Mouse (Mus musculus) forebrain, embryonic 12.5 days (tissue): Measurements from ENCODE around the gene Ndufaf2. TPM values are rescaled to one million over a fixed set of nuclear protein-coding genes. Genes with fewer than 3 reads are reported as not detected.

Experiments used
- ATAC-seq: fragments of 200-750 bp; cut with Nextera tagmentation; 2 replicates; pipeline ENCODE4 v1.8.0; 2017; ENCODE audit warnings: moderate TSS enrichment; ENCODE audit not compliant: low FRiP score
- H3K27ac ChIP-seq: fragments of 300-500 bp; sonication (generic); 2 replicates; pipeline ENCODE4 v1.5.1; 2016; ENCODE audit warnings: mild to moderate bottlenecking
- H3K27me3 ChIP-seq: fragments of 300-500 bp; sonication (generic); 2 replicates; pipeline ENCODE4 v1.6.1; 2016; ENCODE audit warnings: mild to moderate bottlenecking
- H3K36me3 ChIP-seq: fragments of 300-500 bp; sonication (generic); replicated peaks from 2 replicates; pipeline ENCODE4 v1.6.1; 2016; ENCODE audit warnings: mild to moderate bottlenecking
- H3K4me1 ChIP-seq: fragments of 300-500 bp; sonication (generic); 2 replicates; pipeline ENCODE4 v1.6.1; 2016
- H3K4me2 ChIP-seq: fragments of 300-500 bp; sonication (generic); 2 replicates; pipeline ENCODE4 v1.6.1; 2016; ENCODE audit warnings: mild to moderate bottlenecking, moderate library complexity
- H3K4me3 ChIP-seq: fragments of 300-500 bp; sonication (generic); replicated peaks from 2 replicates; pipeline ENCODE4 v1.5.1; 2016; ENCODE audit warnings: mild to moderate bottlenecking
- H3K9ac ChIP-seq: fragments of 300-500 bp; sonication (generic); 2 replicates; pipeline ENCODE4 v1.6.1; 2016; ENCODE audit warnings: mild to moderate bottlenecking
- H3K9me3 ChIP-seq: fragments of 300-500 bp; sonication (generic); 2 replicates; pipeline ENCODE4 v1.6.1; 2016
- WGBS: fragments of 180-500 bp; shearing (Covaris S2); methylation state at CpG from one replicate; pipeline ENCODE4 v1.1.7; 2016; 5-methylcytosine and 5-hydroxymethylcytosine counted together
- polyA plus RNA-seq: library from polyadenylated mRNA; unstranded; fragments of >200 nt; fragmentation: Nextera tagmentation; extraction: Ambion mirVana; gene quantifications from 2 replicates; pipeline ENCODE4 v1.2.1, GENCODE M21; 2016

The Ndufaf2 gene
- polyA plus RNA-seq, result 96.1 and 99.3 TPM in 2 replicates

GRCm38 (mm10) chr13:108158465-108159240, at the start of gene Ndufaf2, which contains the start of gene Ercc8:
TSS of gene Ndufaf2 (minus strand) at chr13:108158623.
TSS of gene Ercc8 (plus strand) at chr13:108158731.
- Histone ChIP-seq H3K9ac (peak within 1 kb of the TSS; percentile 74), H3K4me2 (peak within 1 kb of the TSS; percentile 88), H3K27ac (peak within 1 kb of the TSS; percentile 53), H3K27me3 (no peaks in the 10 kb centered on the region), H3K9me3 (no peaks in the 10 kb centered on the region), H3K4me1 (peaks cover 15% of the 10 kb centered on the region), H3K36me3 (peaks cover 15% of the 10 kb centered on the region; the same call in 1 of the 2 replicates), H3K4me3 (peak within 1 kb of the TSS; percentile 87)
- WGBS, result under 1% methylated on average over 47 of the region's 47 CpGs
- ATAC-seq, result peak; percentile 99

GRCm38 (mm10) chr13:108208090-108208489, 49.7 kb upstream of the Ndufaf2 start:
- 73% methylated on average over 5 of the region's 5 CpGs for whole genome bisulfite sequencing
- ATAC-seq, result no peak
- Histone ChIP-seq H3K9me3 (no peaks in the 10 kb centered on the region), H3K4me2 (no peak overlapping the region), H3K27ac (no peak overlapping the region), H3K9ac (no peak overlapping the region), H3K4me1 (no peaks in the 10 kb centered on the region), H3K4me3 (no peak overlapping the region), H3K36me3 (no peaks in the 10 kb centered on the region), H3K27me3 (peaks cover 6% of the 10 kb centered on the region)

- Histone ChIP-seq H3K36me3 (no peaks in the 10 kb centered on the region), H3K9me3 (no peaks in the 10 kb centered on the region), H3K27me3 (peaks cover 2% of the 10 kb centered on the region; the same call in 1 of the 2 replicates), H3K27ac (no peak overlapping the region), H3K4me2 (no peak overlapping the region), H3K9ac (no peak overlapping the region), H3K4me3 (no peak overlapping the region), H3K4me1 (no peaks in the 10 kb centered on the region)
- no peak for ATAC-seq
- 84% methylated on average over 2 of the region's 2 CpGs for WGBS
These were observed 49.0 kb upstream of the Ndufaf2 start for GRCm38 (mm10) chr13:108207447-108207846.

DNA sequence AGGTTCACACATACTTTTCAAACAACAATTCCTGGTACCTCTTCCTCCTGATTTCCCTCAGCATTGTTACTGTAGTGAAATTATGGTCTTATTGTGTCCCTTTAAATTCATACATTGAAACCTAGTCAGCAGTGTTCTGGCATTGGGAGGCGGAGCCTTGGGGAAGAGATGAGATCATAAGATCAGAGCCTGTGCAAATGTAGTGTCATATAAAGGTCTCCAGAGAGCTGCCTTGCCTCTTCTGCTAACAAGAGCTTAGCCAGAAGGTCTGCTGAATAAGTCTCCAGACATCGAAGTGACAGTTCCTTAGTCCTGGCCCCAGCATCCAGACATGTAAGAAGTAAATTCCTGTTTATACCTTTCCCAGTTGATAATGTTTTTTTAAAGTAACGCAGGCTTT, 46.4 kb upstream of the Ndufaf2 start:
- H3K4me2 ChIP-seq, result no peak overlapping the region
- no peak for ATAC-seq
- H3K27me3 ChIP-seq, result no peaks in the 10 kb centered on the region
- WGBS, result 93% methylated on average over 3 of the region's 3 CpGs
- no peaks in the 10 kb centered on the region for H3K36me3 ChIP-seq
- no peaks in the 10 kb centered on the region for H3K9me3 ChIP-seq
- no peak overlapping the region for H3K9ac ChIP-seq
- H3K4me3 ChIP-seq, result no peak overlapping the region
- no peak overlapping the region for H3K27ac ChIP-seq
- no peaks in the 10 kb centered on the region for H3K4me1 ChIP-seq

GRCm38 (mm10) chr13:108195474-108195873, 37.1 kb upstream of the Ndufaf2 start:
- ATAC-seq, result no peak
- Histone ChIP-seq H3K36me3 (peaks cover 24% of the 10 kb centered on the region), H3K4me3 (no peak overlapping the region), H3K4me2 (no peak overlapping the region), H3K27ac (no peak overlapping the region), H3K4me1 (no peaks in the 10 kb centered on the region), H3K9me3 (no peaks in the 10 kb centered on the region), H3K27me3 (no peaks in the 10 kb centered on the region), H3K9ac (no peak overlapping the region)
- WGBS, result 95% methylated on average over 6 of the region's 6 CpGs

GRCm38 (mm10) chr13:108191074-108191720, 32.8 kb upstream of the Ndufaf2 start:
- WGBS, result 71% methylated on average over 11 of the region's 11 CpGs
- Histone ChIP-seq H3K4me1 (no peaks in the 10 kb centered on the region), H3K27ac (no peak overlapping the region), H3K9me3 (no peaks in the 10 kb centered on the region), H3K4me3 (no peak overlapping the region), H3K27me3 (no peaks in the 10 kb centered on the region), H3K4me2 (no peak overlapping the region), H3K36me3 (peaks cover 34% of the 10 kb centered on the region), H3K9ac (no peak overlapping the region)
- ATAC-seq, result peak; percentile 60; the same call in 1 of the 2 replicates

DNA sequence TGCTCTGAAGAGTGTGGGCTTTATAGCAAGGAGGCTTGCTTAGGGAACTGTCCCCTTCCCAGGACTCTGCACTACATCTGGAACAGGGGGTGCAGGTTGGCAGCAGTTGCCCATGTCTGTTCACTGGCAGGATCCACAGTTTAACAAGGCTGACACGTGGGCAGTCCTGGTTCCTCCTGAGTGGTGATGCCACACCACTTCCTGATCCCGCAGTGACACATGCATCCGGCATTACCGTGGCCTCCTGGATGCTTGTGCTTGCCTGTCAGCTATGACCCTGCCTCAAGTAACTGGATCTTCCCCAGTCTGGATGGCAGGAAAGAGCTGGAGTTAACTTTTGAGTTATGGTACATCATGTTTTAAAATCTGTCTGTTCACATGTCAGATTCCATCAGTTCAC, 29.6 kb upstream of the Ndufaf2 start:
- H3K36me3 ChIP-seq, result peaks cover 37% of the 10 kb centered on the region
- 97% methylated on average over 4 of the region's 4 CpGs for WGBS
- no peak overlapping the region for H3K9ac ChIP-seq
- H3K4me1 ChIP-seq, result no peaks in the 10 kb centered on the region
- no peak overlapping the region for H3K4me2 ChIP-seq
- H3K9me3 ChIP-seq, result no peaks in the 10 kb centered on the region
- no peak overlapping the region for H3K4me3 ChIP-seq
- H3K27ac ChIP-seq, result no peak overlapping the region
- H3K27me3 ChIP-seq, result no peaks in the 10 kb centered on the region
- no peak for ATAC-seq

GRCm38 (mm10) chr13:108185530-108185929, 27.1 kb upstream of the Ndufaf2 start:
- no peak for ATAC-seq
- Histone ChIP-seq H3K4me1 (no peaks in the 10 kb centered on the region), H3K27ac (no peak overlapping the region), H3K4me3 (no peak overlapping the region), H3K27me3 (no peaks in the 10 kb centered on the region), H3K9me3 (no peaks in the 10 kb centered on the region), H3K4me2 (no peak overlapping the region), H3K9ac (no peak overlapping the region), H3K36me3 (peaks cover 52% of the 10 kb centered on the region)
- WGBS, result 92% methylated on average over 3 of the region's 3 CpGs

- H3K4me2 ChIP-seq, result no peak overlapping the region
These were observed 26.4 kb upstream of the Ndufaf2 start for GRCm38 (mm10) chr13:108184743-108185255.

GRCm38 (mm10) chr13:108180821-108181220, 22.4 kb upstream of the Ndufaf2 start:
- Histone ChIP-seq H3K9me3 (no peaks in the 10 kb centered on the region), H3K9ac (no peak overlapping the region), H3K27ac (no peak overlapping the region), H3K4me3 (no peak overlapping the region), H3K27me3 (no peaks in the 10 kb centered on the region), H3K4me2 (no peak overlapping the region), H3K36me3 (peaks cover 63% of the 10 kb centered on the region), H3K4me1 (no peaks in the 10 kb centered on the region)
- ATAC-seq, result no peak
- WGBS, result 87% methylated on average over 5 of the region's 5 CpGs

More at GRCm38 (mm10) chr13:108184743-108185255, 26.4 kb upstream of the Ndufaf2 start:
- no peak overlapping the region for H3K4me3 ChIP-seq
- no peaks in the 10 kb centered on the region for H3K4me1 ChIP-seq
- H3K9me3 ChIP-seq, result no peaks in the 10 kb centered on the region
- peaks cover 54% of the 10 kb centered on the region for H3K36me3 ChIP-seq
- no peak for ATAC-seq
- no peak overlapping the region for H3K9ac ChIP-seq
- no peaks in the 10 kb centered on the region for H3K27me3 ChIP-seq
- no peak overlapping the region for H3K27ac ChIP-seq

DNA sequence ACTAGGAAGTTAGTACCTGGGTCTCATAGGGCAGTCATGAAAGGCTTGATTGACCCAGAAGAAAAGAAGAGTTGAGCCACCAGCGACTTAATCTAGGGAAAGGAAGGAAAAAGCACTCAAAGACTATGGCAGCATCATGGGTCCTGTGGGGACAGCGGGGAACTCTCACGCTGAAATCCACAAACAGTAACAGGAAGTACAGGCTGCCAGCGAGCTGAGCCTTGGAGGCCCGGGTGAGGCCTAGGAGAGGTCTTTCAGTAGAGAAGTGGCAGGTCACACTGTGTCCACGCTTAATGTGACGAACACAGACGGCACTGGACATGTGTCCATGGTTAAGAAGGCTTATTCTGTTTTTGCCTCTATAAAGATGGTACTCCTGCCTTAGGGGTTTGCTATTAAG, 21.2 kb upstream of the Ndufaf2 start:
- no peak overlapping the region for H3K4me2 ChIP-seq
- no peak for ATAC-seq
- H3K4me1 ChIP-seq, result no peaks in the 10 kb centered on the region
- H3K27me3 ChIP-seq, result no peaks in the 10 kb centered on the region
- peaks cover 55% of the 10 kb centered on the region for H3K36me3 ChIP-seq
- H3K9ac ChIP-seq, result no peak overlapping the region
- H3K27ac ChIP-seq, result no peak overlapping the region
- H3K4me3 ChIP-seq, result no peak overlapping the region
- H3K9me3 ChIP-seq, result no peaks in the 10 kb centered on the region
- WGBS, result 91% methylated on average over 8 of the region's 8 CpGs

DNA sequence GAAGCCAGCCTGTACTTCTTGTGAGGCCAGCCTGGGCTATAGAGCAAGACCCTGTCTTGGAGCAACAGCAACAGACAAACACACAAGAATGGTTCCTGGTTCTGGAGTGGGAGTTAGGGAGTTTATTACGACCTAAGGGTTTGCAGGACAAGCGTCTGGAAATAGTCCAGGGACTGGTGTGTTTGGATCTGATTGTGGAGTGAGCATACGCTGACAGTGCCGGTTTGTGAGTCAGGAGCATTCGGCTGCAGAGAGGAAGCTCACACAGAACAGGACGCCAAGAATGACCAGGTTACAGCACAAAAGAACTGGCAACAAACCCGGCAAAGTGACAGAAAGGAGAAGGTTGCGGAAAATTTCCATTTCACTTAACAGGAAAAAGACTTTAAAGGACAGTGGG, 12.1 kb upstream of the Ndufaf2 start:
- ATAC-seq, result no peak
- WGBS, result 88% methylated on average over 8 of the region's 8 CpGs
- peaks cover 35% of the 10 kb centered on the region for H3K36me3 ChIP-seq

More for the DNA sequence above, 12.1 kb upstream of the Ndufaf2 start:
- no peak overlapping the region for H3K27ac ChIP-seq
- H3K9me3 ChIP-seq, result no peaks in the 10 kb centered on the region
- no peak overlapping the region for H3K9ac ChIP-seq
- no peaks in the 10 kb centered on the region for H3K27me3 ChIP-seq
- H3K4me3 ChIP-seq, result no peak overlapping the region
- H3K4me2 ChIP-seq, result no peak overlapping the region
- no peaks in the 10 kb centered on the region for H3K4me1 ChIP-seq
